Mouse (Mus musculus) heart, embryonic 11.5 days (tissue): ENCODE results near the gene Gpatch2l. TPM values are rescaled to one million over a fixed set of nuclear protein-coding genes. Genes with fewer than 3 reads are reported as not detected.

ENCODE experiments used
- ATAC-seq: fragments of 200-750 bp; cut with Nextera tagmentation; replicated peaks from 2 replicates; pipeline ENCODE4 v1.8.0; 2017; ENCODE audit warnings: moderate library complexity; ENCODE audit not compliant: insufficient number of reproducible peaks, low FRiP score, low TSS enrichment
- H3K27ac ChIP-seq: fragments of 300-500 bp; sonication (generic); 2 replicates; pipeline ENCODE4 v1.5.1; 2014; ENCODE audit warnings: mild to moderate bottlenecking, low read depth, low read length
- H3K27me3 ChIP-seq: fragments of 300-500 bp; sonication (generic); 2 replicates; pipeline ENCODE4 v1.6.1; 2014; ENCODE audit warnings: mild to moderate bottlenecking, low read length, mixed read lengths; ENCODE audit not compliant: control insufficient read depth, insufficient read depth
- H3K36me3 ChIP-seq: fragments of 300-500 bp; sonication (generic); 2 replicates; pipeline ENCODE4 v1.6.1; 2014; ENCODE audit warnings: mild to moderate bottlenecking, low read length, moderate library complexity, mixed read lengths; ENCODE audit not compliant: control insufficient read depth, insufficient read depth
- H3K4me1 ChIP-seq: fragments of 300-500 bp; sonication (generic); 2 replicates; pipeline ENCODE4 v1.6.1; 2014; ENCODE audit warnings: low read length; ENCODE audit not compliant: control insufficient read depth, insufficient read depth
- H3K4me2 ChIP-seq: fragments of 300-500 bp; sonication (generic); 2 replicates; pipeline ENCODE4 v1.6.1; 2014; ENCODE audit warnings: mild to moderate bottlenecking, moderate library complexity
- H3K4me3 ChIP-seq: fragments of 300-500 bp; sonication (generic); 2 replicates; pipeline ENCODE4 v1.5.1; 2014; ENCODE audit warnings: low read depth, low read length
- H3K9ac ChIP-seq: fragments of 300-500 bp; sonication (generic); 2 replicates; pipeline ENCODE4 v1.6.1; 2014; ENCODE audit warnings: mild to moderate bottlenecking, low read depth, low read length, moderate library complexity
- H3K9me3 ChIP-seq: fragments of 300-500 bp; sonication (generic); replicated peaks from 2 replicates; pipeline ENCODE4 v1.6.1; 2016; ENCODE audit warnings: low read length; ENCODE audit not compliant: control insufficient read depth
- WGBS: fragments of 180-500 bp; shearing (Covaris S2); extraction: QIAGEN DNeasy Blood & Tissue Kit; methylation state at CpG from one replicate; pipeline ENCODE4 v1.1.7; 2014; ENCODE audit not compliant: insufficient replicate concordance; 5-methylcytosine and 5-hydroxymethylcytosine counted together
- polyA plus RNA-seq: library from polyadenylated mRNA; unstranded; fragments of >200 nt; fragmentation: Nextera tagmentation; extraction: Ambion mirVana; gene quantifications from 2 replicates; pipeline ENCODE4 v1.2.1, GENCODE M21; 2014

Gpatch2l gene
- polyA plus RNA-seq, 1 experiment from 2014 or later: 10.8 TPM

DNA sequence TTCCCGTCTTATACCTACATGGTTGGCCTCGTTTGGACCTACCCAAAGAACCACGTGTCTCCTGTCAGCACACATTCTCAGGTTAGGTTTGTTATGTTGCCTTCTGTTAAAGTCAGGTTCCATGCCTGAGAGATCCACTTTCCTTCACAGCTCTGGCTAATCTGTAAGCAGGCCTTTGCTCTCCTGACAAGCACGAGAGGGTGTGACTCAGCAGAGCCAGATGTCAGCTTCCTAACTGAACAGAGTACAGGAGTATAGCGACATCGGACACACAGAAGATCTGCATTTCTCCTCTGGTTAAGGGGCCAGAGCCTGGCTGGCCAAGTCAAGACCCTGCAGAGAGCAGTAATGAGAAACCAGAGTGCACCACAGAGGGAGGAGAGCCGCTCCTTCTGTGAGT, 63.4 kb downstream of the Gpatch2l start:
- 31% methylated on average over 7 of the region's 7 CpGs for WGBS
- H3K4me2 ChIP-seq: peak overlapping the region; percentile 62
- H3K9me3 ChIP-seq: no peaks in the 10 kb centered on the region
- no peaks in the 10 kb centered on the region for H3K27me3 ChIP-seq
- no peaks in the 10 kb centered on the region for H3K36me3 ChIP-seq
- 0 out of 2 replicates have a peak overlapping the region, but pooled peaks have one; percentile 31 for H3K9ac ChIP-seq
- H3K4me1 ChIP-seq: no peaks in the 10 kb centered on the region
- no peak for ATAC-seq
- H3K27ac ChIP-seq: no peak overlapping the region
- H3K4me3 ChIP-seq: peak overlapping the region; percentile 35

DNA sequence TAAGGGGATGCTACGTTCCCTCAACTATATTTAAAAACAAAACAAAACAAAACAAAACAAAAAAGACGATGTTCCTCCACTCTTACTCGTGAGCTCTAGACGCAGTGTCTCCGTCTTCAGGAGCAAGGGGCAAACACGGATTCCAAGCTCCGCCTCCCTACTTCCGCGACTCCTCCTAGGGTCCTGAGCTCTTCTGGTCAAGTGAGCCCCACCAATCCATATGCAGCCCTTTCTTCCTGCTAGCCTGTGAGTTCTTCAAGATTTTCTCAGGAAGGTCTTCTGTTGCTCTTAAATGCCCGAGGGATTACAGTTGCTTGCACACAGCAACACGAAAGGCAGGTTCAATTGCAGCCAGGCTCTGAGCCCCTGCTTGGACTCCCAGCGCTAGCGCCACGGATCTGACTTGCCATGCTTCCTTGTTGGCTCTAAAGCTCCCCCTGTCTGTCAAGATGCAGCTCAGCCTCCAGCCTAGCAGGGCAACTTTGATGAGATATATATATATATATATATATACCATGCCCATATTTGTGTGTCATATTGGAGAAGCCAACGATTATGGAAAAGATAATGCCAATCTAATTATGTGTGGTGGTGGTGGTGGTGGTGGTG, 64.1 kb downstream of the Gpatch2l start:
- Histone ChIP-seq H3K36me3 (no peaks in the 10 kb centered on the region), H3K27me3 (no peaks in the 10 kb centered on the region), H3K9ac (0 out of 2 replicates have a peak overlapping the region, but pooled peaks have one; percentile 31), H3K9me3 (no peaks in the 10 kb centered on the region), H3K4me2 (peak overlapping the region; percentile 62), H3K4me3 (peak overlapping the region; percentile 35), H3K27ac (no peak overlapping the region), H3K4me1 (no peaks in the 10 kb centered on the region)
- WGBS: 16% methylated on average over 15 of the region's 15 CpGs
- ATAC-seq: no peak; the same call in 1 of the 2 replicates

GRCm38 (mm10) chr12:86309474-86309873, 67.8 kb downstream of the Gpatch2l start:
- Histone ChIP-seq H3K27me3 (no peaks in the 10 kb centered on the region), H3K9ac (no peak overlapping the region), H3K9me3 (no peaks in the 10 kb centered on the region), H3K4me1 (no peaks in the 10 kb centered on the region), H3K36me3 (no peaks in the 10 kb centered on the region), H3K27ac (no peak overlapping the region), H3K4me3 (no peak overlapping the region), H3K4me2 (no peak overlapping the region)
- ATAC-seq: no peak
- 60% methylated on average over 10 of the region's 10 CpGs for WGBS

- Histone ChIP-seq H3K9ac (no peak overlapping the region), H3K27ac (no peak overlapping the region), H3K27me3 (0 out of 2 replicates have a peak, but pooled peaks cover 2% of the 10 kb centered on the region), H3K4me2 (no peak overlapping the region), H3K4me1 (no peaks in the 10 kb centered on the region), H3K9me3 (no peaks in the 10 kb centered on the region), H3K4me3 (no peak overlapping the region), H3K36me3 (no peaks in the 10 kb centered on the region)
- 83% methylated on average over 4 of the region's 4 CpGs for WGBS
- no peak for ATAC-seq
Observed at GRCm38 (mm10) chr12:86309902-86310301, 68.2 kb downstream of the Gpatch2l start.

DNA sequence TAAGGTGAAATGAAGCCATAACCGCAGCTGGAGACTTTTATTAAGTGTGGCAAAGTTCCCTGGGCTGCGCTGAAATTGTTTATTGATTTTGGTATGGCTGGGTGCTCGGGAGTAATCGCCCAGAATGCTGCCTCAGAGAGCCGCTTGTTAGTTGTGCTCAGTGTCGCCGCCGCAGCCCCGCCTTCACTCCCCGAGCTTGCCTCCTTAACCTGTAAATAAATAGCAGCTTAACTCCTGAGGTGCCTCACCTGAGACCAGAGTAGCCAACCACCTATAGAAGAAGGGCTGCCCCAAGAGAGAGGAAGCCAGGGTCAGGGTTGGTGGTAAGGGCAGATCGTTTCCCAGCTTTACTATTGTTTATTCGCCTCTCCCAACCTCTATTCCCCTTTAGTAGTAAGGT, 79.0 kb downstream of the Gpatch2l start:
- peaks cover 4% of the 10 kb centered on the region; the same call in 1 of the 2 replicates for H3K4me1 ChIP-seq
- no peaks in the 10 kb centered on the region for H3K9me3 ChIP-seq
- no peak overlapping the region for H3K4me3 ChIP-seq
- 0 out of 2 replicates have a peak overlapping the region, but pooled peaks have one; percentile 3 for H3K9ac ChIP-seq
- H3K4me2 ChIP-seq: peak overlapping the region; percentile 4; the same call in 1 of the 2 replicates
- H3K27ac ChIP-seq: no peak overlapping the region
- 29% methylated on average over 12 of the region's 12 CpGs for WGBS
- H3K36me3 ChIP-seq: no peaks in the 10 kb centered on the region
- peaks cover 3% of the 10 kb centered on the region; the same call in 1 of the 2 replicates for H3K27me3 ChIP-seq
- ATAC-seq: no peak

GRCm38 (mm10) chr12:86324297-86324696, 82.6 kb downstream of the Gpatch2l start:
- ATAC-seq: no peak
- H3K27me3 ChIP-seq: peaks cover 3% of the 10 kb centered on the region; the same call in 1 of the 2 replicates
- no peaks in the 10 kb centered on the region for H3K36me3 ChIP-seq
- peaks cover 10% of the 10 kb centered on the region for H3K4me1 ChIP-seq
- 30% methylated on average over 3 of the region's 3 CpGs for WGBS
- H3K4me3 ChIP-seq: no peak overlapping the region
- H3K9ac ChIP-seq: no peak overlapping the region
- no peaks in the 10 kb centered on the region for H3K9me3 ChIP-seq
- H3K27ac ChIP-seq: no peak overlapping the region
- no peak overlapping the region for H3K4me2 ChIP-seq

- no peak for ATAC-seq
- peaks cover 6% of the 10 kb centered on the region; the same call in 1 of the 2 replicates for H3K4me1 ChIP-seq
- no peak overlapping the region for H3K27ac ChIP-seq
- no peak overlapping the region for H3K4me2 ChIP-seq
- H3K36me3 ChIP-seq: no peaks in the 10 kb centered on the region
- no peak overlapping the region for H3K4me3 ChIP-seq
- H3K9ac ChIP-seq: no peak overlapping the region
- no peaks in the 10 kb centered on the region; the same call in 1 of the 2 replicates for H3K27me3 ChIP-seq
- H3K9me3 ChIP-seq: no peaks in the 10 kb centered on the region
- WGBS: 57% methylated on average over 4 of the region's 4 CpGs
Observed at GRCm38 (mm10) chr12:86329813-86330212, 88.2 kb downstream of the Gpatch2l start.

DNA sequence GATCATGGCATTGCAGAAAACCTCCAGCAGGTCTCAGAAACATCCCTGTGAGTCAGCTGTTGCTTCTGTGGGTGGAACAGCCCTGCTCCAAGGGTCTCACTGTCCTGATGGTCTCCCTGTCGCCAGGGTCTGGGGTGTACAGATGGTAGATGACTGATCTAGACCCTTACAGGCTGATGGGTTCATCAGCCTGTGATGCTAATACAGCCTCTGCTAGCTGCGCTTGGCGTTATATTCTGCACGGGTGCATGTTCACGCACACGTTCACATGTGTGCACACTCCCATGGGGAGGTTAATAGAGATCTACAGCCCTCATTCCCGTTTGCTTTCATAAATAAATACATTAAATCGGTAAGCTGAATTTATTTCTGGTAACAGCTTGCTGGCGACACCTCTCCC, 89.0 kb downstream of the Gpatch2l start:
- H3K27ac ChIP-seq: no peak overlapping the region
- H3K36me3 ChIP-seq: no peaks in the 10 kb centered on the region
- no peak overlapping the region for H3K4me3 ChIP-seq
- no peak for ATAC-seq
- 85% methylated on average over 9 of the region's 9 CpGs for WGBS
- no peaks in the 10 kb centered on the region for H3K9me3 ChIP-seq
- no peak overlapping the region for H3K4me2 ChIP-seq
- H3K9ac ChIP-seq: no peak overlapping the region
- peaks cover 6% of the 10 kb centered on the region; the same call in 1 of the 2 replicates for H3K4me1 ChIP-seq
- H3K27me3 ChIP-seq: no peaks in the 10 kb centered on the region

GRCm38 (mm10) chr12:86331248-86331647, 89.6 kb downstream of the Gpatch2l start:
- Histone ChIP-seq H3K9me3 (no peaks in the 10 kb centered on the region), H3K9ac (no peak overlapping the region), H3K4me3 (no peak overlapping the region), H3K4me1 (peaks cover 6% of the 10 kb centered on the region; the same call in 1 of the 2 replicates), H3K4me2 (no peak overlapping the region), H3K36me3 (no peaks in the 10 kb centered on the region), H3K27me3 (no peaks in the 10 kb centered on the region), H3K27ac (no peak overlapping the region)
- no peak for ATAC-seq
- WGBS: 75% methylated on average over 10 of the region's 10 CpGs
